Comparison of ENCODE assay signal across 25 mouse cellular contexts in the genomic region with DNA sequence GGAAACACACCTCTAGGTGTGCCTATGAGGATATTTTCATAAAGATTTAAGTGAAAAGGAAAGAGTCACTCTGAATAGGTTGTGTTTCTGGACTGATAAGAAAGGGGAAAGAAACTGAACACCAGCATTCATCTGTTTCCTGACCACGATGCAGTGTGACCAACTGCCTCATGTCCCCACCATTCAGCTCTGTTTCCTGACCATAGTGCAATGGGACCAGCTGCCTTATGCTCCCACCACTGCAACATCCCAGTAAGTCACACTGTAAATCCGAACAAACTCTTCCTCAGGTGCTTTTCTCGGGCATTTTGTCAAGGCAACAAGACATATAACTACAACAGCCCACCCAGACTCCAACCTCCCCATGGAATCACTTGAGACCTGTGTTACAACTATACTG. TPM values are rescaled to one million over a fixed set of nuclear protein-coding genes. Genes with fewer than 3 reads are reported as not detected.
A peak's percentile ranks its signal among the peaks of the same experiment; 100 is the strongest.
DNase-seq lines count a peak whose midpoint lies in the region; ATAC-seq and TF ChIP-seq lines count a peak whose summit lies in the region.
"Had no signal": no experiment of that assay in that cellular context is flagged by ENCODE, and none has a peak within 500 bp of the region (broad histone marks: within the 10 kb centered on the region; RNA-seq: fewer than 3 reads in every experiment).

No protein-coding gene starts in this region.

- no peak overlapping the region for H3K27ac ChIP-seq in heart, embryonic 10.5 days
- H3K27ac ChIP-seq in heart, adult 2 months: no peak overlapping the region
- H3K27ac ChIP-seq: forebrain, embryonic 10.5 days; forebrain, embryonic 13.5 days; heart, embryonic 13.5 days; hindbrain, embryonic 10.5 days; hindbrain, embryonic 13.5 days; intestine, embryonic 15.5 days had no signal

- WGBS in heart, embryonic 10.5 days: 63% methylated on average over 3 of the region's 3 CpGs
- WGBS in heart, adult 2 months: 45% methylated on average over 3 of the region's 3 CpGs

- no peak for TF ChIP-seq EP300 in heart, adult 2 months (IDR thresholded peaks at IDR 0.05; ENCODE audit: insufficient read depth, low read depth, low read length)

- no peak overlapping the region for H3K9ac ChIP-seq in heart, adult 2 months (ENCODE audit: low read depth, low read length)
- H3K9ac ChIP-seq: forebrain, embryonic 13.5 days; heart, embryonic 13.5 days; hindbrain, embryonic 13.5 days; intestine, embryonic 15.5 days had no signal

- peak; percentile 97 to 99 for ATAC-seq in hematopoietic stem cell, adult 5-6 weeks (replicated peaks in 1 of 2; ENCODE audit: insufficient read depth in 1 of 2, low FRiP score in 2 of 2, low TSS enrichment in 1 of 2, low read depth in 1 of 2, poor library complexity in 2 of 2, severe bottlenecking in 2 of 2)
- ATAC-seq: activated CD4-positive, CD25-positive, alpha-beta regulatory T cell, adult 4 months; forebrain, embryonic 13.5 days; forebrain, embryonic 16.5 days; hindbrain, embryonic 16.5 days; intestine, embryonic 15.5 days had no signal

- no peaks in the 10 kb centered on the region for H3K79me2 ChIP-seq in heart, adult 2 months (replicated peaks; ENCODE audit: control insufficient read depth, insufficient read depth, low read length)

- TF ChIP-seq CTCF in heart, adult 2 months (IDR thresholded peaks at IDR 0.05): no peak

- no peaks in the 10 kb centered on the region for H3K9me3 ChIP-seq in heart, embryonic 10.5 days
- H3K9me3 ChIP-seq: forebrain, embryonic 10.5 days; forebrain, embryonic 13.5 days; heart, embryonic 13.5 days; hindbrain, embryonic 10.5 days; hindbrain, embryonic 13.5 days; intestine, embryonic 15.5 days had no signal

- H3K4me3 ChIP-seq in heart, embryonic 10.5 days: no peak overlapping the region
- no peak overlapping the region for H3K4me3 ChIP-seq in heart, adult 2 months
- H3K4me3 ChIP-seq: forebrain, embryonic 10.5 days; forebrain, embryonic 13.5 days; heart, embryonic 13.5 days; hindbrain, embryonic 10.5 days; hindbrain, embryonic 13.5 days; intestine, embryonic 15.5 days had no signal

- H3K4me1 ChIP-seq in heart, embryonic 10.5 days: no peaks in the 10 kb centered on the region
- no peaks in the 10 kb centered on the region for H3K4me1 ChIP-seq in heart, adult 2 months (ENCODE audit: control insufficient read depth, insufficient read depth, low read length)
- H3K4me1 ChIP-seq: forebrain, embryonic 10.5 days; forebrain, embryonic 13.5 days; heart, embryonic 13.5 days; hindbrain, embryonic 10.5 days; hindbrain, embryonic 13.5 days had no signal

- intact Hi-C loops in heart, adult 2 months (cut with DNase I): no loop called here

- H3K27me3 ChIP-seq in heart, embryonic 10.5 days (ENCODE audit: insufficient read depth, poor library complexity, severe bottlenecking): no peaks in the 10 kb centered on the region
- H3K27me3 ChIP-seq in heart, adult 2 months (ENCODE audit: control insufficient read depth, insufficient read depth, low read length): no peaks in the 10 kb centered on the region
- H3K27me3 ChIP-seq: forebrain, embryonic 13.5 days; heart, embryonic 13.5 days; hindbrain, embryonic 13.5 days; intestine, embryonic 15.5 days had no signal

- no peak for TF ChIP-seq POLR2A in heart, adult 2 months (IDR thresholded peaks at IDR 0.05; ENCODE audit: insufficient read depth, low read depth, low read length)

- no peaks in the 10 kb centered on the region for H3K36me3 ChIP-seq in heart, embryonic 10.5 days
- H3K36me3 ChIP-seq in heart, adult 2 months (ENCODE audit: control insufficient read depth, insufficient read depth, low read length): no peaks in the 10 kb centered on the region
- H3K36me3 ChIP-seq: forebrain, embryonic 10.5 days; heart, embryonic 13.5 days; hindbrain, embryonic 10.5 days; hindbrain, embryonic 13.5 days; intestine, embryonic 15.5 days had no signal

- peak; percentile 68 for DNase-seq in heart, embryonic 10.5 days (ENCODE audit: low spot score)
- DNase-seq in heart, adult 2 months: no peak
- DNase-seq in c-Kit-positive CD71-negative TER-119-negative erythroid progenitor cells, embryonic 14.5 days (ENCODE audit: low read depth): peak; percentile 9
- DNase-seq in frontal cortex, postnatal 14 days (ENCODE audit: low spot score in 2 of 2): no peak
- DNase-seq in frontal cortex, postnatal 25 days (ENCODE audit: low spot score in 2 of 2): no peak
- DNase-seq: adrenal gland, postnatal 10 days; adrenal gland, postnatal 36 days; cerebellum, adult 11-12 months; cerebellum, adult 8-10 months; cerebellum, postnatal 10 days; cerebellum, postnatal 36 days; gastrocnemius, postnatal 25 days; kidney, adult 11 months; kidney, adult 8-10 months had no signal

RNA-seq across cellular contexts. Expression of a gene that starts 5.7 kb away (rescaled TPM):
- polyA plus RNA-seq in heart, embryonic 10.5 days (2016; fragmentation: Nextera tagmentation; extraction: Ambion mirVana): 5.8 and 8.0 TPM in 2 replicates
- 1 to 10 TPM; 4.0 to 4.6 TPM for total RNA-seq in heart, adult 2 months (2021)
- 4.1 and 6.9 TPM in 2 replicates for polyA plus RNA-seq in heart, adult 2 months (2012; rRNA removed)
- 0.31 TPM in 1 of 2 replicates, not detected in the other for total RNA-seq in hematopoietic stem cell, adult 5-6 weeks (2017)
- polyA plus RNA-seq: activated CD4-positive, CD25-positive, alpha-beta regulatory T cell, adult 4 months; C2C12 had no signal

RNA-seq across cellular contexts. Expression of a gene that starts 33.4 kb away (rescaled TPM):
- polyA plus RNA-seq in heart, embryonic 10.5 days (2016; fragmentation: Nextera tagmentation; extraction: Ambion mirVana): 8.0 and 13.3 TPM in 2 replicates
- total RNA-seq in heart, adult 2 months (2021): 10 to 100 TPM; 19.9 to 20.1 TPM
- polyA plus RNA-seq in heart, adult 2 months (2012; rRNA removed): 17.4 and 21.8 TPM in 2 replicates
- total RNA-seq in hematopoietic stem cell, adult 5-6 weeks (2017): 13.7 and 14.3 TPM in 2 replicates

Comparison
In these comparisons a context has a peak if more than half of its experiments do, and no peak if none do; other contexts are left out.
1. DNase-seq: peak in heart, embryonic 10.5 days (single experiment) and c-Kit-positive CD71-negative TER-119-negative erythroid progenitor cells, embryonic 14.5 days (single experiment); none in heart, adult 2 months (0 of 2), frontal cortex, postnatal 14 days (0 of 2) and frontal cortex, postnatal 25 days (0 of 2).